Mouse (Mus musculus): Measurements from ENCODE around the gene Prr19. TPM values are rescaled to one million over a fixed set of nuclear protein-coding genes. Genes with fewer than 3 reads are reported as not detected.

Gene Prr19
- polyA plus RNA-seq, 1 experiment = 1.6 TPM

DNA sequence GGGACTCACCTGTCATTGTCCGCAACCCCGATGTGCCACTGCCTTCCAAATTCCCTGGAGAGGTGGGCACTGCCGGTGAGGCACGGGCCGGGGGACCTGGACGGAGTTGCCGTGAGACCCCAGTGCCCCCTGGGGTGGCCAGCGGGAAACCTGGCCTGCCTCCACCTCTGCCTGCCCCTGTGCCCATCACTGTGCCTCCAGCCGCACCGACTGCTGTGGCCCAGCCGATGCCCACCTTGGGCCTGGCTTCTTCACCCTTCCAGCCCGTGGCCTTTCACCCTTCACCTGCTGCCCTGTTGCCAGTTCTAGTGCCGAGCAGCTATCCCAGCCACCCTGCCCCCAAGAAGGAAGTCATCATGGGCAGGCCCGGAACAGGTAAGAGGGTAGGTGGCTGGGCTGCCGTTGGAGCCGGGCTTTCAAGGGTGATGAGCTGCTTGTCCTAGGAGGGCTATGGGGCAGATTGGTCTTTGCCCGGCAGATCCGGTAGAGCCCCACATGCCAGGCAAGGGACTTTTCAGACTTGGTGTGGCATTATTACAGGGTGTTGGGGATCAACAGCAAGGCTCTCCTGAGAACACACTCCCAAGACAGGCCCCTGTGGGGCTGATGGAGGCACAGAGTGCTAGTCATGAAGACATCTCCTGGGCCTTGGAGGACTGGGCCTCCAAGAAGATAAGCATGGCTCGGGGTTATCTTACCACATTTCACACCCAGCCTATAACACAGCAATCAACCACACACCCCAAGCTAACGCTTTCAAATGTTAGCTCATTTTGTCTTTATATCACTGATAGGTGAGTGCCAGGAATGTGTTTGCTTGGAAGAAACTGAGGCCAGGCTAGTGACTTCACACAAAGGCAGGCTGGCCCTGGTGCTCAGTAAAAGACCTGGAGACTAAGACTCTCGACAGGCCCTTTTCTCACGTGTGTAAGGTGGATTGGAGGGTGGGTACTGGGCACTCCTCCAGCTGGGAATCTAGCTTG is 27.7 kb upstream of the Prr19 start:
- no peak for TF ChIP-seq POLR2A (IDR thresholded peaks at IDR 0.05; ENCODE audit: insufficient read depth, low read length)
- no peak for TF ChIP-seq CTCF (IDR thresholded peaks at IDR 0.05; ENCODE audit: low read depth, low read length)
- TF ChIP-seq EP300 (IDR thresholded peaks at IDR 0.05; ENCODE audit: insufficient read depth, low read depth, low read length) = no peak
- Histone ChIP-seq H3K27me3 (ENCODE audit: control insufficient read depth, insufficient read depth, low read length, poor library complexity, severe bottlenecking) (no peaks in the 10 kb centered on the region), H3K4me3 (ENCODE audit: low read depth, low read length) (peak overlapping the region; percentile 11), H3K4me1 (ENCODE audit: control insufficient read depth, insufficient read depth, low read length) (peaks cover 11% of the 10 kb centered on the region), H3K9ac (ENCODE audit: low read depth, poor library complexity, severe bottlenecking) (peak overlapping the region; percentile 6; the same call in 1 of the 2 replicates), H3K9me3 (replicated peaks; ENCODE audit: control insufficient read depth, insufficient read depth, low read length, poor library complexity, severe bottlenecking) (no peaks in the 10 kb centered on the region), H3K36me3 (ENCODE audit: control insufficient read depth, insufficient read depth, low read length, poor library complexity, severe bottlenecking) (no peaks in the 10 kb centered on the region), H3K27ac (ENCODE audit: insufficient read depth, low read length) (no peak overlapping the region)

DNA sequence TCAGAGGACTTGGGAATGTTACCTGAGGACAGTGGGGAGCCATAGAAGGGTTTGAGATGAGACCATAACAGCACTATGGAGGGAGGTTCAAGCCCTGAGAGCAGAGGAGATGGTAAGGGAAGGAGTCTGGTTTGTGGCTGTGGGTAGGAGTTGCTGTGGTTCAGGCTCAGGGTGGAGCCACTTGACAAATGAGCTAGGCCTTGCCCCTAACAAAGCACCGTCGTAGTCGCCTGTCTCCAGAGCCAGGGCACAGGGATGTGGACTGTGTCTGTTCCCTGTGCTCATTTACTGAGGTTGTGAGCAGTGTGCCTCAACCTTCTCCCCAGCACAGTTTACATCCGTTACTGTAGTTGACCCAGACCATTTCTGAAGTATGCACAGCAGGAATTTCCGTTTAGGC is 26.6 kb upstream of the Prr19 start:
- no peak overlapping the region for H3K4me3 ChIP-seq (ENCODE audit: low read depth, low read length)
- peaks cover 11% of the 10 kb centered on the region for H3K4me1 ChIP-seq (ENCODE audit: control insufficient read depth, insufficient read depth, low read length)
- no peaks in the 10 kb centered on the region for H3K36me3 ChIP-seq (ENCODE audit: control insufficient read depth, insufficient read depth, low read length, poor library complexity, severe bottlenecking)
- H3K27ac ChIP-seq (ENCODE audit: insufficient read depth, low read length) = peak overlapping the region; percentile 78
- TF ChIP-seq POLR2A (IDR thresholded peaks at IDR 0.05; ENCODE audit: insufficient read depth, low read length) (no peak), CTCF (IDR thresholded peaks at IDR 0.05; ENCODE audit: low read depth, low read length) (no peak), EP300 (IDR thresholded peaks at IDR 0.05; ENCODE audit: insufficient read depth, low read depth, low read length) (no peak)
- no peaks in the 10 kb centered on the region for H3K9me3 ChIP-seq (replicated peaks; ENCODE audit: control insufficient read depth, insufficient read depth, low read length, poor library complexity, severe bottlenecking)
- 0 out of 2 replicates have a peak overlapping the region, but pooled peaks have one; percentile 6 for H3K9ac ChIP-seq (ENCODE audit: low read depth, poor library complexity, severe bottlenecking)
- no peaks in the 10 kb centered on the region for H3K27me3 ChIP-seq (ENCODE audit: control insufficient read depth, insufficient read depth, low read length, poor library complexity, severe bottlenecking)

DNA sequence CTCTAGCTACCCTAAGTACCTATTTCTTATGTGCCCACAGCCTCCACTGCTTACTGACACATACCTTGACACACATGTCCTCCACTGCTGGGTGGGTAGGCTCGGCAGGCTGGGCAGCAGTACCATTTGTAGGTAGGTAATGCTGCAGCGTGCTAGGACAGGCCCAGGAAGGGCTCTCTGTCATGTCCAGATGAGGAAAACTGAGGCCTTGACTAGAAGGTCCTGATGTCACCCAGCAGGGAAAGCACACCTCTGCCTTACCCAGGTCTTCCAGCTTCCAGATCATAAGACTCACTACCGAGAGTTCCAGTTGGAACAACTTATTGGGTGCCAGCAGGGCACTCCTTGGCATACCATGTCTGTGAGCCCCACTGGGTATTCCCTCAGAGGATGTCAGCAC is 26.2 kb upstream of the Prr19 start:
- 0 out of 2 replicates have a peak overlapping the region, but pooled peaks have one; percentile 6 for H3K9ac ChIP-seq (ENCODE audit: low read depth, poor library complexity, severe bottlenecking)
- no peaks in the 10 kb centered on the region for H3K9me3 ChIP-seq (replicated peaks; ENCODE audit: control insufficient read depth, insufficient read depth, low read length, poor library complexity, severe bottlenecking)
- no peaks in the 10 kb centered on the region for H3K27me3 ChIP-seq (ENCODE audit: control insufficient read depth, insufficient read depth, low read length, poor library complexity, severe bottlenecking)
- peak overlapping the region; percentile 78 for H3K27ac ChIP-seq (ENCODE audit: insufficient read depth, low read length)
- H3K36me3 ChIP-seq (ENCODE audit: control insufficient read depth, insufficient read depth, low read length, poor library complexity, severe bottlenecking) = no peaks in the 10 kb centered on the region
- no peak overlapping the region for H3K4me3 ChIP-seq (ENCODE audit: low read depth, low read length)
- no peak for TF ChIP-seq POLR2A (IDR thresholded peaks at IDR 0.05; ENCODE audit: insufficient read depth, low read length)
- no peak for TF ChIP-seq EP300 (IDR thresholded peaks at IDR 0.05; ENCODE audit: insufficient read depth, low read depth, low read length)
- no peak for TF ChIP-seq CTCF (IDR thresholded peaks at IDR 0.05; ENCODE audit: low read depth, low read length)
- peaks cover 11% of the 10 kb centered on the region for H3K4me1 ChIP-seq (ENCODE audit: control insufficient read depth, insufficient read depth, low read length)

DNA sequence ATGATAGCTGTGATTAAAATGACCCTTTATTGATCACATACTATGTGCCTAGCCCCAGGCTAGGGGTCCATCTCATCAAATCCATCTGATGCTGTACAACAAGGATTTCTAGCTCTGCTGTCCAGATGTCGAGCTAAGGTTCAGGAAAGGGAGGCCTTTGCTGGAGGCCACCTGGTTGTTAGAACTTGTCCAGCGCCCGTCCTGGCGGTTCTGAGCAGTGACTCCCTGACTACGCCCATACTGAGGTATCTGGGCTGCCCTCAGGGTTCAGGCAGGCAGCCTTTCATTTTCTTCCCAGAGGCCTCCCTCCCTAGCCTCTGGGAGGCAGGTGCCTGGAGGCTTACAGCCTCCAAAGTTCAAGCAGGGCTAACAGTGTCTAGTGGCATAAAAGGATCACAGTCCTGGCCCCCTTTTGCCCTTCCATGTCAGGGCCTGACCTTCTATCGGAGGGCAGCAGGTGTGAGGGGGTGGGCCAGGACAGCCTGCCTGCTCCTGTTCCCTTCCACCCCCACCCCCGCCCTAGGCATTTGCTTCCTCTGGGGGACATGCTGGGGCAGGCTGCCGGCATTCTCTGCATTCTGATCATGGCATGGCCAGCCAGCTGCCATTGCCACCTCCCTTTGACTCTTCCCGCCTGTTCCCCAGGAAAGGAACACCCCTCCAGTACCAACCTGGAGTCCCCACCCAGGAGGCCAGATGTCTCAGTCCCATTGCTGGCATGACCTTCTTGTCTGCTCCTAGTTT is 25.5 kb upstream of the Prr19 start:
- peak overlapping the region; percentile 68 for H3K9ac ChIP-seq (ENCODE audit: low read depth, poor library complexity, severe bottlenecking)
- H3K4me3 ChIP-seq (ENCODE audit: low read depth, low read length) = 0 out of 2 replicates have a peak overlapping the region, but pooled peaks have one; percentile 2
- H3K27me3 ChIP-seq (ENCODE audit: control insufficient read depth, insufficient read depth, low read length, poor library complexity, severe bottlenecking) = no peaks in the 10 kb centered on the region
- no peaks in the 10 kb centered on the region for H3K36me3 ChIP-seq (ENCODE audit: control insufficient read depth, insufficient read depth, low read length, poor library complexity, severe bottlenecking)
- H3K4me1 ChIP-seq (ENCODE audit: control insufficient read depth, insufficient read depth, low read length) = peaks cover 14% of the 10 kb centered on the region
- H3K9me3 ChIP-seq (replicated peaks; ENCODE audit: control insufficient read depth, insufficient read depth, low read length, poor library complexity, severe bottlenecking) = no peaks in the 10 kb centered on the region
- H3K27ac ChIP-seq (ENCODE audit: insufficient read depth, low read length) = peak overlapping the region; percentile 78
- peak; percentile 97 for TF ChIP-seq EP300 (IDR thresholded peaks at IDR 0.05; ENCODE audit: insufficient read depth, low read depth, low read length)
- no peak for TF ChIP-seq POLR2A (IDR thresholded peaks at IDR 0.05; ENCODE audit: insufficient read depth, low read length)

DNA sequence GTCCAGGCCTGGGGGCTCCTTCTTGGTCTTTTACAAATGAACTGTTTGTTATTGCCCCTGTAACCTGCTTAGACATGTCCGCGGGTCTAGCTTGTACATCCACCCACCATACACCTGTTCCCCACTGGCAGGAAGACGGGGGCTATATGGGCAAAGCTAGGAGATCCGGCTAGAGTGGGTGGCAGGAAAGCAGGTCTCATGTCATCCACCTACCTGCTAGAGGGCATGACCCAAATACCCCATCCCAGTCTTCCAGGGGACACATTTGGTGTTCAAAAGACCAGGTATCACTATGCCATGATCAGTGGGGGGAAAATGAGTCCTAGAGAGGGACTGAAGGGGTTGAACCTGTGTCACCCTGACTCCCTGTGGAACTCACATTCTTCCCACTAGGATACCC is 23.8 kb upstream of the Prr19 start:
- H3K27ac ChIP-seq (ENCODE audit: insufficient read depth, low read length) = peak overlapping the region; percentile 78
- no peak for TF ChIP-seq EP300 (IDR thresholded peaks at IDR 0.05; ENCODE audit: insufficient read depth, low read depth, low read length)
- no peak for TF ChIP-seq CTCF (IDR thresholded peaks at IDR 0.05; ENCODE audit: low read depth, low read length)
- no peak for TF ChIP-seq POLR2A (IDR thresholded peaks at IDR 0.05; ENCODE audit: insufficient read depth, low read length)
- H3K4me3 ChIP-seq (ENCODE audit: low read depth, low read length) = 0 out of 2 replicates have a peak overlapping the region, but pooled peaks have one; percentile 8
- H3K4me1 ChIP-seq (ENCODE audit: control insufficient read depth, insufficient read depth, low read length) = peaks cover 14% of the 10 kb centered on the region
- peak overlapping the region; percentile 68 for H3K9ac ChIP-seq (ENCODE audit: low read depth, poor library complexity, severe bottlenecking)
- H3K27me3 ChIP-seq (ENCODE audit: control insufficient read depth, insufficient read depth, low read length, poor library complexity, severe bottlenecking) = no peaks in the 10 kb centered on the region
- no peaks in the 10 kb centered on the region for H3K36me3 ChIP-seq (ENCODE audit: control insufficient read depth, insufficient read depth, low read length, poor library complexity, severe bottlenecking)
- H3K9me3 ChIP-seq (replicated peaks; ENCODE audit: control insufficient read depth, insufficient read depth, low read length, poor library complexity, severe bottlenecking) = no peaks in the 10 kb centered on the region

All from ES-Bruce4 (cell line).